Mouse (Mus musculus) forebrain, embryonic 12.5 days (tissue): Measurements from ENCODE around the gene Obox8. TPM values are rescaled to one million over a fixed set of nuclear protein-coding genes. Genes with fewer than 3 reads are reported as not detected.

Experiments used
- ATAC-seq: fragments of 200-750 bp; cut with Nextera tagmentation; 2 replicates; pipeline ENCODE4 v1.8.0; 2017; ENCODE audit warnings: moderate TSS enrichment; ENCODE audit not compliant: low FRiP score
- H3K27ac ChIP-seq: fragments of 300-500 bp; sonication (generic); 2 replicates; pipeline ENCODE4 v1.5.1; 2016; ENCODE audit warnings: mild to moderate bottlenecking
- H3K27me3 ChIP-seq: fragments of 300-500 bp; sonication (generic); 2 replicates; pipeline ENCODE4 v1.6.1; 2016; ENCODE audit warnings: mild to moderate bottlenecking
- H3K36me3 ChIP-seq: fragments of 300-500 bp; sonication (generic); replicated peaks from 2 replicates; pipeline ENCODE4 v1.6.1; 2016; ENCODE audit warnings: mild to moderate bottlenecking
- H3K4me1 ChIP-seq: fragments of 300-500 bp; sonication (generic); 2 replicates; pipeline ENCODE4 v1.6.1; 2016
- H3K4me2 ChIP-seq: fragments of 300-500 bp; sonication (generic); 2 replicates; pipeline ENCODE4 v1.6.1; 2016; ENCODE audit warnings: mild to moderate bottlenecking, moderate library complexity
- H3K4me3 ChIP-seq: fragments of 300-500 bp; sonication (generic); replicated peaks from 2 replicates; pipeline ENCODE4 v1.5.1; 2016; ENCODE audit warnings: mild to moderate bottlenecking
- H3K9ac ChIP-seq: fragments of 300-500 bp; sonication (generic); 2 replicates; pipeline ENCODE4 v1.6.1; 2016; ENCODE audit warnings: mild to moderate bottlenecking
- H3K9me3 ChIP-seq: fragments of 300-500 bp; sonication (generic); 2 replicates; pipeline ENCODE4 v1.6.1; 2016
- WGBS: fragments of 180-500 bp; shearing (Covaris S2); methylation state at CpG from one replicate; pipeline ENCODE4 v1.1.7; 2016; 5-methylcytosine and 5-hydroxymethylcytosine counted together
- polyA plus RNA-seq: library from polyadenylated mRNA; unstranded; fragments of >200 nt; fragmentation: Nextera tagmentation; extraction: Ambion mirVana; gene quantifications from 2 replicates; pipeline ENCODE4 v1.2.1, GENCODE M21; 2016

Gene Obox8
- polyA plus RNA-seq = not detected in 2 replicates

DNA sequence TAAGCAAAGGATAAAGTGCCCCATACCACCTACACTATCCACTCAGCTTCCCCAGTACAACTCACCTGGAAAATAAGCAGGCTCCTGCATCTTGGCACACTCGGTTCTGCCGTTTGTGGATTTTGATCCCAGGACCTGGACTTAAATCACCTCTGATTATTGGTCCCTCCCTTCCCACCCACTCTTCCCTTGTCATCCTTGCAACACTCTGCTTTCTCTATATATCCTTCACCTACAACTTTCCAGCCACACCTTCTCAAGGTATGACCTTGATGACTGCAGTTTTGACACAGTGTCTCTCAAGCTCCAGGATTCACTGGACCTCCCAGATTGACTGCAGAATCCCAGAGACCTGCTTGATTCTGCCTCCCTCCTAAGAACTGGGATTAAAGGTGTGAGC is at the start of gene Obox8:
Obox8 (minus strand) TSS at position 101 of the 400 bp plus-strand sequence.
- H3K4me1 ChIP-seq = no peaks in the 10 kb centered on the region
- no peak within 1 kb of the TSS for H3K9ac ChIP-seq
- H3K4me3 ChIP-seq = no peak within 1 kb of the TSS
- no peaks in the 10 kb centered on the region for H3K27me3 ChIP-seq
- H3K9me3 ChIP-seq = peaks cover 47% of the 10 kb centered on the region
- no peaks in the 10 kb centered on the region for H3K36me3 ChIP-seq
- 85% methylated on average over 2 of the region's 2 CpGs for WGBS
- H3K27ac ChIP-seq = no peak within 1 kb of the TSS
- no peak within 1 kb of the TSS for H3K4me2 ChIP-seq
- no peak for ATAC-seq

DNA sequence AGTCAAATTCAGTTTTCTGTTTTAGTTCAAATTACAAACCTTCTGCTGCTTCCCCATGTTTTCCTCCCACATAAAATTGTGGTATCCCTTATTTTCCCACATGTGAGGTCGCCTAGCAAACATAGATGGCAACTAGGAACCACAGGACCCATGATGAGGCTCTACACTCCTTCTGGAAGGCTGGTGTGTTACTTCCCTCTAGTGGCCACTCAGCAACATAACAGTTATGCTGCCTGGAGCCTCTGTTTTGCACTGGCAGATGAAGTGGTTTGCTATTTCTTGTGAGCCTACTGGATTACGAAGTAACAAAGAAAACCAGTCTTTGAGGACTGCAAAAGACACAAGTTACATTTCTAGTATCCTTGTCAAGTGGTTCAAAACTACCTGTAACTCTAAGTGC is 16.1 kb downstream of the Obox8 start:
- H3K9me3 ChIP-seq = 0 out of 2 replicates have a peak, but pooled peaks cover 3% of the 10 kb centered on the region
- no peaks in the 10 kb centered on the region for H3K36me3 ChIP-seq
- 30% methylated on average over 2 of the region's 2 CpGs for WGBS
- no peaks in the 10 kb centered on the region for H3K4me1 ChIP-seq
- no peak overlapping the region for H3K4me2 ChIP-seq
- no peak overlapping the region for H3K9ac ChIP-seq
- H3K27me3 ChIP-seq = no peaks in the 10 kb centered on the region
- H3K27ac ChIP-seq = no peak overlapping the region
- H3K4me3 ChIP-seq = no peak overlapping the region
- ATAC-seq = no peak

DNA sequence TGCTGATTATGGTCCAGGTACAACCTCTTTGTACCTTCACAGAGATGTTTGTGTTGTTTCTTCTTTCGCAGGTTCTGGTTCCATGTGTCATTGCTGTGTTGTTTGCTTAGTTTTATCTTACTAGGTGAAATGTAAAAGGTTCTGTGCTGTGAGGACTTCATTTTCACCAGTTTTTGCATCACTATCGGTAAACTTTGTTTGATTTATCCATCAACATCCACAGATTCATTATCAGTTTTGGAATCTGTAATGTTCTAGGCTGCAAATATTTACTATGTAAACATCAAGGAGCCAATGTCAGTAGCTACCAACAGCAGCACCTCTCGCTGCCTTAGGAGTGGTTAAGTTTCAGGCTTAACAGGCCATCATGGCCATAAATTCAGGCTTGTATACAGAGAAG is 24.7 kb downstream of the Obox8 start:
- H3K27ac ChIP-seq = no peak overlapping the region
- no peak for ATAC-seq
- no peaks in the 10 kb centered on the region for H3K27me3 ChIP-seq
- H3K4me3 ChIP-seq = no peak overlapping the region
- H3K9ac ChIP-seq = no peak overlapping the region
- no peak overlapping the region for H3K4me2 ChIP-seq
- peaks cover 25% of the 10 kb centered on the region for H3K9me3 ChIP-seq
- no peaks in the 10 kb centered on the region for H3K36me3 ChIP-seq
- WGBS = 83% methylated on average over 3 of the region's 3 CpGs
- H3K4me1 ChIP-seq = no peaks in the 10 kb centered on the region

DNA sequence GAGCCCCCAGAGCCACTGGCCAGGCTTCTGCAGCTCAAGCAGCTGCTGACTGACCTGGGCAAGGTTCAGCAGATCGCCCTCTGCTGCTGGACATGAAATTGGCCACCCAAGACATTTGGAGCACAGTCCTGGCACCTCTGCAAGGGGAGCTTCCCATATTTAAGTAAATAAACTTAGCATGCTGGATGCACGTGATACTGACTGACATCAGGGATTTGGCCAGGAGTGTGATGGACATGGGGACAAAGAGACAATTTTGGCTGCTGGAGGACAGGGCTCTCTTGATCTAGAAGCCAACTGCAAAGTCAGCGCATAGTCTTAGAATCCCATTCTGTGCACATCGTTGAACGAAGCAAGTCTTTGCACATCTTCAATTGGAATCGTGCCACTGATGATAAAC is 25.8 kb downstream of the Obox8 start:
- ATAC-seq = no peak
- Histone ChIP-seq H3K27me3 (no peaks in the 10 kb centered on the region), H3K4me2 (no peak overlapping the region), H3K4me3 (no peak overlapping the region), H3K27ac (no peak overlapping the region), H3K9ac (no peak overlapping the region), H3K4me1 (no peaks in the 10 kb centered on the region), H3K36me3 (no peaks in the 10 kb centered on the region), H3K9me3 (peaks cover 25% of the 10 kb centered on the region)
- 84% methylated on average over 6 of the region's 6 CpGs for WGBS

Other genes with a start within 250 kb of the Obox8 start
- not detected in 2 replicates for gene Sult2a3, start 210.5 kb downstream of the Obox8 start, polyA plus RNA-seq
- not detected in 2 replicates for gene Sult2a6, start 78.7 kb downstream of the Obox8 start, polyA plus RNA-seq
- not detected in 2 replicates for gene Sult2a8, start 113.2 kb upstream of the Obox8 start, polyA plus RNA-seq
- gene Sult2a7, start 160.7 kb upstream of the Obox8 start, polyA plus RNA-seq = not detected in 2 replicates
- gene Vmn1r90, start 229.9 kb upstream of the Obox8 start, polyA plus RNA-seq = 0.10 and 0.24 TPM in 2 replicates